9 mouse cellular contexts compared by ENCODE assay signal in genomic region chr3:134099471-134100125, GRCm38 (mm10).
DNase-seq lines count a peak whose midpoint lies in the region; ATAC-seq and TF ChIP-seq lines count a peak whose summit lies in the region.
"Had no signal": no experiment of that assay in that cellular context is flagged by ENCODE, and none has a peak within 500 bp of the region (broad histone marks: within the 10 kb centered on the region; RNA-seq: fewer than 3 reads in every experiment).

No protein-coding gene starts in this region.

- H3K9me3 ChIP-seq in liver, postnatal 0 days (ENCODE audit: low read length): no peaks in the 10 kb centered on the region
- H3K9me3 ChIP-seq in liver, embryonic 11.5 days (ENCODE audit: control insufficient read depth, low read length): no peaks in the 10 kb centered on the region
- no peaks in the 10 kb centered on the region for H3K9me3 ChIP-seq in forebrain, embryonic 12.5 days
- no peaks in the 10 kb centered on the region for H3K9me3 ChIP-seq in kidney, postnatal 0 days (replicated peaks; ENCODE audit: low read length)
- H3K9me3 ChIP-seq in midbrain, embryonic 12.5 days: no peaks in the 10 kb centered on the region

- no peak overlapping the region for H3K27ac ChIP-seq in liver, postnatal 0 days (ENCODE audit: low read depth)
- no peak overlapping the region for H3K27ac ChIP-seq in liver, embryonic 11.5 days (ENCODE audit: low read depth, low read length)
- no peak overlapping the region for H3K27ac ChIP-seq in forebrain, embryonic 12.5 days
- no peak overlapping the region for H3K27ac ChIP-seq in kidney, postnatal 0 days
- H3K27ac ChIP-seq in midbrain, embryonic 12.5 days (replicated peaks): 0 out of 2 replicates have a peak overlapping the region, but pooled peaks have one; percentile 15
- H3K27ac ChIP-seq: left cerebral cortex, adult 2 months had no signal

- 65% methylated on average over 3 of the region's 3 CpGs for WGBS in liver, postnatal 0 days (ENCODE audit: insufficient replicate concordance)
- WGBS in liver, embryonic 11.5 days: 64% methylated on average over 3 of the region's 3 CpGs
- 53% methylated on average over 3 of the region's 3 CpGs for WGBS in forebrain, embryonic 12.5 days
- 75% methylated on average over 3 of the region's 3 CpGs for WGBS in kidney, postnatal 0 days
- 67% methylated on average over 3 of the region's 3 CpGs for WGBS in midbrain, embryonic 12.5 days

- DNase-seq in liver, postnatal 0 days: peak; percentile 21
- DNase-seq in liver, embryonic 11.5 days (ENCODE audit: low spot score): no peak
- DNase-seq in adrenal gland, adult 18-20 months (ENCODE audit: low spot score in 2 of 2): peak; percentile 29 to 35
- peak; percentile 76 for DNase-seq in kidney, postnatal 0 days (ENCODE audit: low spot score)
- no peak for DNase-seq in spleen, adult 12 weeks (ENCODE audit: low spot score)
- DNase-seq in gastrocnemius, postnatal 36 days: no peak

- no peak overlapping the region for H3K4me2 ChIP-seq in liver, postnatal 0 days (ENCODE audit: low read depth, low read length)
- H3K4me2 ChIP-seq in liver, embryonic 11.5 days: no peak overlapping the region
- no peak overlapping the region for H3K4me2 ChIP-seq in forebrain, embryonic 12.5 days
- no peak overlapping the region for H3K4me2 ChIP-seq in kidney, postnatal 0 days (ENCODE audit: low read length)
- H3K4me2 ChIP-seq in midbrain, embryonic 12.5 days (replicated peaks): no peak overlapping the region

- ATAC-seq in liver, postnatal 0 days: no peak
- no peak for ATAC-seq in liver, embryonic 11.5 days (replicated peaks; ENCODE audit: low FRiP score)
- peak; percentile 88 for ATAC-seq in forebrain, embryonic 12.5 days (ENCODE audit: low FRiP score)
- ATAC-seq in kidney, postnatal 0 days (replicated peaks; ENCODE audit: low FRiP score, low read depth): no peak
- ATAC-seq in midbrain, embryonic 12.5 days (ENCODE audit: low FRiP score, low read depth): peak; percentile 82

- no peak for TF ChIP-seq EP300 in liver, postnatal 0 days (IDR thresholded peaks at IDR 0.05; ENCODE audit: low read depth)

- no peaks in the 10 kb centered on the region for H3K4me1 ChIP-seq in liver, postnatal 0 days (ENCODE audit: insufficient read depth)
- no peaks in the 10 kb centered on the region for H3K4me1 ChIP-seq in liver, embryonic 11.5 days (replicated peaks; ENCODE audit: control insufficient read depth, insufficient read depth, low read length)
- H3K4me1 ChIP-seq in forebrain, embryonic 12.5 days: peaks cover 14% of the 10 kb centered on the region
- H3K4me1 ChIP-seq in kidney, postnatal 0 days (replicated peaks; ENCODE audit: insufficient read depth, low read length): 0 out of 2 replicates have a peak, but pooled peaks cover 3% of the 10 kb centered on the region
- H3K4me1 ChIP-seq in midbrain, embryonic 12.5 days: peaks cover 13% of the 10 kb centered on the region

- H3K27me3 ChIP-seq in liver, postnatal 0 days (ENCODE audit: insufficient read depth, low read length): no peaks in the 10 kb centered on the region
- H3K27me3 ChIP-seq in liver, embryonic 11.5 days (replicated peaks; ENCODE audit: control insufficient read depth, insufficient read depth, low read length): no peaks in the 10 kb centered on the region
- H3K27me3 ChIP-seq in forebrain, embryonic 12.5 days: no peaks in the 10 kb centered on the region
- H3K27me3 ChIP-seq in kidney, postnatal 0 days (ENCODE audit: insufficient read depth, low read length): no peaks in the 10 kb centered on the region
- H3K27me3 ChIP-seq in midbrain, embryonic 12.5 days: no peaks in the 10 kb centered on the region

- no peak for TF ChIP-seq CTCF in liver, postnatal 0 days (IDR thresholded peaks at IDR 0.05; ENCODE audit: low read depth)
- TF ChIP-seq CTCF in kidney, postnatal 0 days (IDR thresholded peaks at IDR 0.05; ENCODE audit: low read depth): no peak

- intact Hi-C loops in gastrocnemius, postnatal 36 days (cut with DNase I): no loop called here

- H3K4me3 ChIP-seq in liver, postnatal 0 days (ENCODE audit: low read depth, low read length): no peak overlapping the region
- H3K4me3 ChIP-seq in liver, embryonic 11.5 days (ENCODE audit: low read depth, low read length): no peak overlapping the region
- no peak overlapping the region for H3K4me3 ChIP-seq in forebrain, embryonic 12.5 days (replicated peaks)
- H3K4me3 ChIP-seq in kidney, postnatal 0 days (replicated peaks; ENCODE audit: low read depth, low read length): no peak overlapping the region
- H3K4me3 ChIP-seq in midbrain, embryonic 12.5 days: no peak overlapping the region
- H3K4me3 ChIP-seq: left cerebral cortex, adult 2 months had no signal

- H3K9ac ChIP-seq in liver, postnatal 0 days (replicated peaks): no peak overlapping the region
- H3K9ac ChIP-seq in liver, embryonic 11.5 days (ENCODE audit: low read depth, low read length): no peak overlapping the region
- H3K9ac ChIP-seq in forebrain, embryonic 12.5 days: no peak overlapping the region
- no peak overlapping the region for H3K9ac ChIP-seq in kidney, postnatal 0 days (ENCODE audit: low read depth, low read length)
- H3K9ac ChIP-seq in midbrain, embryonic 12.5 days (replicated peaks): no peak overlapping the region

- H3K36me3 ChIP-seq in liver, postnatal 0 days (replicated peaks; ENCODE audit: insufficient read depth, low read length): no peaks in the 10 kb centered on the region
- no peaks in the 10 kb centered on the region for H3K36me3 ChIP-seq in liver, embryonic 11.5 days (ENCODE audit: control insufficient read depth, insufficient read depth, low read length)
- H3K36me3 ChIP-seq in forebrain, embryonic 12.5 days (replicated peaks): no peaks in the 10 kb centered on the region
- no peaks in the 10 kb centered on the region for H3K36me3 ChIP-seq in kidney, postnatal 0 days (ENCODE audit: insufficient read depth, low read length)
- no peaks in the 10 kb centered on the region for H3K36me3 ChIP-seq in midbrain, embryonic 12.5 days

Comparison
In these comparisons a context has a peak if more than half of its experiments do, and no peak if none do; other contexts are left out.
1. DNase-seq: peak in liver, postnatal 0 days (single experiment), adrenal gland, adult 18-20 months (2 of 2) and kidney, postnatal 0 days (single experiment); none in liver, embryonic 11.5 days (single experiment), spleen, adult 12 weeks (single experiment) and gastrocnemius, postnatal 36 days (0 of 2).
2. ATAC-seq: peak in forebrain, embryonic 12.5 days (single experiment) and midbrain, embryonic 12.5 days (single experiment); none in liver, postnatal 0 days (single experiment), liver, embryonic 11.5 days (single experiment) and kidney, postnatal 0 days (single experiment).